Mouse (Mus musculus): ENCODE measurements around the gene Apoc3.

The Apoc3 gene

DNA sequence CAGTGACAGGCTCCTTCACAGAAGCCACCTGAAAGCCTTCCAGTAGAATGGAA, at the start of gene Apoc3:
Gene Apoc3 (minus strand): TSS at position 41 of the 53 bp plus-strand sequence.
- DNase-seq (ENCODE audit: low spot score) = no peak

- DNase-seq (ENCODE audit: low spot score) = peak; percentile 94
These were observed 47.4 kb upstream of the Apoc3 start, which contains the start of gene Bud13 for GRCm38 (mm10) chr9:46282631-46283436. TSS of gene Bud13 (plus strand) at chr9:46283008.

- DNase-seq (ENCODE audit: low spot score) = no peak
These were observed 39.1 kb upstream of the Apoc3 start for GRCm38 (mm10) chr9:46274494-46274893.

DNA sequence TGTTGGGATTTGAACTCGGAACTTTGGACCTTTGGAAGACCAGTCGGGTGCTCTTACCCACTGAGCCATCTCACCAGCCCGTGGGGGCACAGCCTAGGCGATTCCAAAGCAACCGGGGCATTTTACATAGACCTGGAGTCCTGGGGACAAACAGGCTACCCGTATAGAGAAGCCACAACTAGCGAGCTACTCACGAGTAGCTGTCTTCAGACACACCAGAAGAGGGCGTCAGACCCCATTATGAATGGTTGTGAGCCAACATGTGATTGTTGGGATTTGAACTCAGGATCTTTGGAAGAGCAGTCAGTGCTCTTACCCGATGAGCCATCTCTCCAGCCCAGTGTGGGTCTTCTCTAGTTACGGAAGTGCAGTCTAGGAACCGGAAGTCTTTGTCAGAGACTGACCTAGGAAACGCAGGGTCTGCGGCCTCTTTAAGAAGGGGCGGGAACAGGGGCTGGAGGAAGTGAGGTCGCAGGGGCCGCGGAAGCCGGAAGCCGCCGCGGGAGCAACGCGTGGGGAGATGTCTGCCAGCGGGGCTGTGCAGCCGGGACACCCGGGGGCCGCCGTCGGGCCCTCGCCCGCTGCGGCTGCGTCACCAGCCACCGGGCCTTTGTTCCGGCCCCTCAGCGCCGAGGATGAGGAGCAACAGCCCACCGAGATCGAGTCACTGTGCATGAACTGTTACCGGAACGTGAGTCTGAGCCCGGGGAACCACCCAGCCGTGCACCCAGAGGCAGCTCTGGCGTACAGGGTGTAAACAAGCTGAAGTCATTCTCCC, 37.4 kb upstream of the Apoc3 start, which contains the start of gene Zpr1:
Gene Zpr1 (plus strand): TSS at position 388 of the 778 bp plus-strand sequence.
- DNase-seq (ENCODE audit: low spot score) = peak; percentile 94

DNA sequence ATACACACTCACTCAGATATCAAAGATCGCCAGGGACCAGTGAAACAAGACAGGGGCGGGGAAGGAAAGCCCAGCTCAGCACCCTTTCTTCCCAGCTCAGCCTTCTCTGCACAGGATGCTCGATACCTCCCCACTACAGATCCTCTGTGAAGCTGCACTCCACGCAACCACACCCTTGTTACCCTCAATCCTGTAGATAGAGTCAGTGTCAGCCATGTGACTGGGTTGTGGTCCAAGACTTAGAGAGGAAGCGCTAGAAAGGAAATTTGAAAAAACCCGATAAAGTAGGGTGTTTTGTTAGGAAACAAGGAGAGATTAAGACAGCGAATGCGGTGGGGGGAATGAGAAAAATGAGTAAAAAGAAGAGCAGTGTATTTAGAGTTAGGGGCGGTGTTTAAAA, 36.6 kb upstream of the Apoc3 start:
- no peak for DNase-seq (ENCODE audit: low spot score)

DNA sequence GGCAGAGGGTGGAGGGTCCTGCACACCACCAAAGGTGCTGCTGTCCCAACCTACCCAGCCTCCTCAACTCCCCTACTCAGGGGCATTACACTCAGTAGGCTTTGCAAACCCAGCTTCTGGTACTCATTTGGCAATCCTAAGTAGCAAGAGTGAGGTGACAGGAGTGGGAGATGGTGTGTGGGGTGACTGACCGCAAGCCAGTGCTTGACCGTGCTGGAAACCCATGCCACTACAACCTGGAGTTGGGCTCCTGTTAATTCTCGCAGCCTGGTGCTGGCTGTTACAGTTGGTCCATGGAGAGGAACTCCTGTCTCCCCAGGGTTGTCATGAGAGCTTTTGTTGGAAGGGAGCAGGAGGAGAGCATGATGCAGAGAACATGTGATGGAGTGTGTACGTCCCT, 35.3 kb upstream of the Apoc3 start:
- DNase-seq (ENCODE audit: low spot score) = no peak

DNA sequence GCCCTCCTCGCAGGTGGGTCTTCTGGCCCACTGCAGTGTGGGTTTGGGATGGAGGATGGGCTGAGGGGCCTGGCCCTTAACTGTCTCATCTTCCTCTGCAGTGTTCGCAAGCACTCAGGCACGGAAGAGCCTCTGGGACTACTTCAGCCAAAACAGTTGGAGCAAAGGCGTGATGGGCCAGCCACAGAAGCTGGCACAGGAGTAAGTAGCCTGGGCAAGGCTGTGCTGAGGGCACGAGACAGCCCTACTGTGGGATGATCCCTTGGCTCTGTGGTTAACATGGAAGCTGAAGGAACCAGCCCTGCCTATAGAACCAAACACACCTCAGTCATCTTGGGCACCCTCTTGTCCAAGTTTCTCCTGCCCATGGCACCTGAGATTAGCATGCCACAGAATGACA, 33.7 kb upstream of the Apoc3 start:
- no peak for DNase-seq (ENCODE audit: low spot score)

DNA sequence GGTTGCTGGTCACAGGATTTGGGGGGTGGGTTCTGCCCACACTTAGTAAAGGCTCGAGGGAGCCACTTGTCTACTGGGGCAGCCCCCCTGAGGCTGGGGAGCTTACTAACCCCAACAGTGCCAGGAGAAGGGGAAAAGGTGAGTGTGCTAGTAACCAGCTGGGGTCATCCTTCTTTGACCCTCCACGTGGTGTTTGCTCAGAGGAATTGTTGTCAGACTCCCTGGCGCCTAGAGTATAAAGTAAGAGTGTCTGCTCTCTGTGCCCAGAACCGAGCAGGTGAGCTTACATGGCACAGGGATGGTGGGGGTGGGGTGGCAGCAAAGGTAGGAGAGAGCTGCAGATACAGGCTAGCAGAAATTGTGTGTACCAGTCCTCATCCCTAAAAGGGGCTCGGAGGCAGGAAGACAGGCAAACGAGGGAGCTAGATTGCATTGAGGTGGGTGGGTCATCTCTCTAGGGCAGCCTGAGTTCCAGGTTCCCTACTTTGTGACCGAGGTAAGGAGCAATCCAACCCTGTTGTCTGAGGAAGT, 33.0 kb upstream of the Apoc3 start, which contains the start of gene Apoa5:
Gene Apoa5 (plus strand): TSS at position 291 of the 531 bp plus-strand sequence.
- DNase-seq (ENCODE audit: low spot score) = no peak

DNA sequence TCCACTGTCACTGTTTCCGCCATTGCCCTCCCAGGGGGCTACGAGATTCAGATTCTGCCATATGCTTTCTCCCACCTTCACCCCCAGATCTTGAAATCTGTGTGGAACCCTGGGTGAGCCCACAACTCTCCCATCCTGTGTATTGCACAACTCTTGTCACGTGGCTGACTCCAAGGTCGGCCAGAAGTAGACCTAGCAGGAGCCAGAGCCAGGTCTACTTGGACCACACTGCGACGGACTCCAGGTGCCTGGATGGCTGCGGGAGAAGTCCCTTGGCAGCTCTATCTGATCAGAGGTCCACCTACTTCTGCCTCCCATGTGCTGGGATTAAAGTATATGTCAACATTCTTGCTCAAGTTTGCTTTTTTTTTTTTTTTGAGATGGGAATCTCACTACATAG, 25.7 kb upstream of the Apoc3 start:
- DNase-seq (ENCODE audit: low spot score) = no peak

- no peak for DNase-seq (ENCODE audit: low spot score)
These were observed 23.7 kb upstream of the Apoc3 start for GRCm38 (mm10) chr9:46259111-46259510.

DNA sequence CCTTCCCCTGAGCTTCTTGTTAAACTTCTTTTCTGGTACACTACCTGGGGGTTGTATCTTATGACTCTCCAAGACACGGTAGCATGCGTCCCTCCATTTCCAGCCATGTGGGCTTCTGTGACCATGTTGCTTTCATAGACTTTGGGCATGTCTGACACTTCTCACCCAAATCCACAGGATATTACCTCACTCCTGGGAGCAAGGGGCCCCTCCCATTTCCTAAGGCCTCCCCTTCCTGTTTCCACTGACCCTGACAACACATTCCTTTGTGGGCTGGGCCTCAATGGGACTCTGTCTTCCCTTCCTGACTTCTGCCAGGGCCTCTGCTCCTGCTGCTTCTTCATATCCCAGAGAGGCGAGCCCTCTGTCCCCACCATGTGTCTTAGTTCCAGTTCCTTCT, 22.1 kb upstream of the Apoc3 start:
- DNase-seq (ENCODE audit: low spot score) = peak; percentile 18

DNA sequence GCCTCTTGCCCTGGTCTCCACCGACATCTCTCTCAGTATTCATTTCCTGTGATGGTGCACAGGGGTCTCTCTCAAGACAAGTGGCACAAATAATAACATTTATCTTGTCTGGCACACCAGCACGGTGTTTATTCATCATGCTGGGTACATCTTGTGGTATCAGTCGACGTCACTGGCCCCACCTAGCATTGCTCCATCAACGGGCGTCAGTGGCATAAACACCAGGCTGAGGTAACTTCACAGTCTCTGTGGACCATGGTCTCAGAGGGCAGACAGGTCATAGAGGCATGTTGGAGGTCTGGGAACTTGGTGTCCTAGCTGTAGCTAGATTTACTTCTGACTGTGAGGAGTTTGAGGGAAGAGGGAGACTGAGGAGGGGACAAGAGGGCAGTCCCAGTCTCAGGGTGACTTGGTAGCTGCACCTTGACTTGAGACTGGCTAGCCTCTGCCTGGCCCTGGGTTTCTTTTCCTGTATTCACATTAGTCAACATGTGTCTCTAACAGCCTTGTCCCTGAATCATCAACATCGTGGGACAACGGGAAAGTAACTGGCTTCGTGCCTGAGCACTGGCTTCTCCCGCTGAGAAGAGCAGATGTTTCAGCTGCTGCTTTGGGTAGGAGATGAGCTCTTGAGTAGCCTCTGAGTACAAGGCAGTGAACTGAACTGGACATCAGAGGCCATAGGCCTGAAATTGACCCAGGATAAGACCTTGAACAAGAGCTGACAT, 21.4 kb upstream of the Apoc3 start:
- no peak for DNase-seq (ENCODE audit: low spot score)

DNA sequence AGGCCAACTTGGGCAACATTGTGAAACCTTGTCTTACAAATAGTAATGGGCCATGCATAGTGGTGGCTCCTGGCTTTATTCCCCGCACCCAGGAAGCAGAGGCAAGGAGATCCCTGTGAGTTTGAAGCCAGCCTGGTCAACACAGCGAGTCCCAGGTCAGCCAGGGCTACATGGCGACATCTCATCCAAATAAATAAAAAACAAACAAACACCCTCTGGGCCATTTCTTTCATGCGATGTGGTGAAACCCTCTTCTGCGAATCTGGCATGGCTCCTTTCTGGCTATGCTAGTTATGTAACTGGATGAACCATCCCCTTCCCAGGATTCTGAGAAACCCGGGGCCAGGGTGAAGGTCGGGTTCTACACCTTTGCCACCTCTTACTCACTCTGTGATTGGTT, 20.7 kb upstream of the Apoc3 start:
- DNase-seq (ENCODE audit: low spot score) = no peak

GRCm38 (mm10) chr9:46246752-46247324, 11.4 kb upstream of the Apoc3 start:
- DNase-seq (ENCODE audit: low spot score) = peak; percentile 95

DNA sequence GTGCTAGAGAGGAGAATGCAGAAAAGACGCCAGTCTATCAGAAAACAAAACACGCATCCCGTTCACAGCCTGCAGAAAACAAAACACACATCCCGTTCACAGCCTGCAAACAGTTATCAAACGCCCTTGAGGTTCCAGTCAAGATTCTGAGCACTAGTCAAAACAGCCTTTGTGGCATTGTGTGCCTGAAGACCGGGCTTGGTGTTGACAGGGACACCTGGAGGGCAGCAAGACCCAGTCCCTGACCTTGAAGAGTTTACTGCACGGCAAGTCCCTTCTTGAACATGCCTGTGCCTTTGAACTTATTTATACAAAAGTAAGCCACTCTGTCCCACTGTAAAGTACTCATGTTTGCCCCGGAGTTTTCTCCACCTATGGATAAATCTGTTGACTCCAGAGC, 8.1 kb upstream of the Apoc3 start:
- DNase-seq (ENCODE audit: low spot score) = no peak

GRCm38 (mm10) chr9:46243122-46243521, 7.7 kb upstream of the Apoc3 start:
- no peak for DNase-seq (ENCODE audit: low spot score)

DNA sequence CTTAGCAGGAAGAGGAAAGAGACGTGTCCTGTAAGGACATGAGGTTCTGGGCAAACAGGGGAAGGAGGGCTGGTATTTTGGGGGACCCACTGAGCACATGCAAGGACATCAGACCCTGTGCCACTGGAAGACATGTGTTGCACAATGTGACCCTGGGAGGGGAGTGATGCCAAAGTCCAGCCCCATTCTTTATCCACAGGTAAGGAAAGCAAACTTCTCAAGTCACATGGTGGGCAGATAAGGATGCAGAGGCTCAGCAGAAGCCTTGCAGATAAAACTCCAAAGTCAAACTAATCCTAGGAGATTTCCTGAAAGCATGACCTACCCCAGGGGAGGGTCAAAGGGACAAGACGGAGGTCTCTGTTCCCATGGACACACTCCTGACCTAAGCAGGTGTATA, 6.4 kb upstream of the Apoc3 start:
- no peak for DNase-seq (ENCODE audit: low spot score)

GRCm38 (mm10) chr9:46240526-46241153, 5.2 kb upstream of the Apoc3 start, which contains the start of gene Apoa4:
TSS of gene Apoa4 (plus strand) at chr9:46240696.
- no peak for DNase-seq (ENCODE audit: low spot score)

DNA sequence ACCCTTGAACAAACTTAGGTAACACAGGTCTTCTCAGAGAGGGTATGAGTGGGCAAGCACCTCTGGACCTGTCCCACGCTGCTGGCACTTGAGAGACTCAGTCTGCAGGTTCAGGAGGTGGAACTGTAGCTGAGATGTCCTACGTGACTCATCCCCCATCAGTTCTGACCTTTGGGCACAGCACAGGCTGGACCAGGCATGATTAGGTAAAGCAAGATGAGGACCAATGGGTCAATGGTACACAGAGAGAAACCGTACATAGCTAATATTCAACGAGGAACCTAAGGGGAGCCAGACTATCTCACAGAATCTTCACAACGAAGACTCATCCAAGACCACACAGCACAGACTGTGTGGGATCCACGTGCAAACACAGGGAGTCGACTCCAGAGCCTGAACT, 3.4 kb upstream of the Apoc3 start:
- DNase-seq (ENCODE audit: low spot score) = no peak

DNA sequence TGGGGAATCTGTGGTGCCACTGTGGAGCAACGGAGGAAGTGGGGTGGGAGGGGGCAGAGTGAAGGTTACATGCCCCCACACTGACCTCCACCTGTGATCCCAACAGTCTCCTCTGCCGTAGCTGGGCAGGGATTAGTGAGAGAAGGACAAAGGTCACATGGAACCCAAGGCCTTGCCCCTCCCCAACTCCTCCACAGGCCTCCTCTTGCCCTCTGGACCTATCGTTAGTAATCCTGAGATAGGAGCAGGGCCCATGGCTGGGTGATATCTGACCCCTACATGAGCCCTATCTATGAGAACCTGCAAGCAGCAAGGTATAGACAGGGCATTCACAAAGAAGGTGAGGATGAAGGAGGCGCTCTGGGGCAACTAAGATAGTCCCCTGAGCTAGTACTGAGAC, 213 bp upstream of the Apoc3 start:
- no peak for DNase-seq (ENCODE audit: low spot score)

GRCm38 (mm10) chr9:46235196-46235595, 240 bp downstream of the Apoc3 start:
- no peak for DNase-seq (ENCODE audit: low spot score)

GRCm38 (mm10) chr9:46230450-46230975, 4.9 kb downstream of the Apoc3 start:
- peak; percentile 33 for DNase-seq (ENCODE audit: low spot score)
